In the genomic region with DNA sequence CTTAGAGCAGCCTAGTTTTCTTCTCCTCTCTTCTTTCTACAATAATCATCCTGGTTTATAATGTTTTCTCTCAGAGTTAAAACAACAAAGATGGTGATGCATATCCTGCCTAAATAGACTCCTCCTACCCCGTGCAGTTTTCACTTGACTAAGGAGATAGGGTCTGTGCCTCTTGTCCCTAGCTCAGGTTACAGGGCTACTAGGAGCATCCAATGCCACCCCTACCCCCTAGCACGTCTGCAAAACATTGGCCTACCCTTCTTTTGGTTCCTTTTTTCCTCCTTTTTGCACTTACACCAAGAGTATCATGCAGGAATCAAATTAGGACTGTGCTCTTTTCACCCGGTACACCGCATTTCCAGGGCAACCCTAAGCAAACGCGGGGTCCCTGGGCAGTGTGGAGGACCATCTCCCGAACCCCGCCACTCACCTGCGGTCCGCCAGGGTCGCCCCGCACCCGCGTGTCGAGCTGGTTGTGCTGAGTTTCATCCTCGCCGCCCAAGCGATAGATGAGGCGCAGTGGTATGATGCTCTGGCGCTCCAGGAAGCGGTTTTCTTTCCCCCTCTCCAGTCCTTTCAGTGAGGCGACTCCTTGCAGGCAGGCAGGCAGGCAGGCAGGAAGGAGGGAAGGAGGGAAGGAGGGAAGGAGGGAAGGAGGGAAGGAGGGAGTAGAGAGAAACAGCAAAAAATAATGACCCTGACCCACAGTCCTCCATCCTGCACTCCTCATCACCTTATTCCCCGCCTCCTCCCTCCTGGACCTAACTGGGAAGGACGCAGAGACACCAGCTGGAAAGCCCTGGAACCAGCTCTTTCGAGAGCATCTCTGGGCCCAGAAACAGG, we compare ENCODE assay signal across 8 mouse cellular contexts. TPM values are rescaled to one million over a fixed set of nuclear protein-coding genes. Genes with fewer than 3 reads are reported as not detected.
A peak's percentile ranks its signal among the peaks of the same experiment; 100 is the strongest.
DNase-seq lines count a peak whose midpoint lies in the region; ATAC-seq and TF ChIP-seq lines count a peak whose summit lies in the region.

No protein-coding gene starts in this region.

- ATAC-seq in limb, embryonic 14.5 days (ENCODE audit: low FRiP score, low read depth), result no peak

- no peaks in the 10 kb centered on the region for H3K4me1 ChIP-seq in lung, adult 2 months (ENCODE audit: control insufficient read depth, insufficient read depth, low read length)
- H3K4me1 ChIP-seq in cortical plate, adult 2 months (ENCODE audit: control insufficient read depth, insufficient read depth, low read length), result peaks cover 6% of the 10 kb centered on the region
- peaks cover 7% of the 10 kb centered on the region for H3K4me1 ChIP-seq in hindbrain, embryonic 10.5 days (replicated peaks)
- peaks cover 6% of the 10 kb centered on the region; the same call in 1 of the 2 replicates for H3K4me1 ChIP-seq in limb, embryonic 14.5 days (ENCODE audit: control insufficient read depth, insufficient read depth, low read length)

- H3K4me3 ChIP-seq in lung, adult 2 months (replicated peaks; ENCODE audit: extremely low read depth, low read depth, low read length), result peak overlapping the region; percentile 24
- H3K4me3 ChIP-seq in cortical plate, adult 2 months (ENCODE audit: insufficient read depth, low read length), result peak overlapping the region; percentile 79
- peak overlapping the region; percentile 74 for H3K4me3 ChIP-seq in hindbrain, embryonic 10.5 days
- peak overlapping the region; percentile 73 for H3K4me3 ChIP-seq in limb, embryonic 14.5 days (replicated peaks; ENCODE audit: low read length)

- no peak for TF ChIP-seq CTCF in lung, adult 2 months (IDR thresholded peaks at IDR 0.05; ENCODE audit: insufficient read depth, low read length)
- TF ChIP-seq CTCF in cortical plate, adult 2 months (IDR thresholded peaks at IDR 0.05; ENCODE audit: extremely low read depth, insufficient read depth, low read length), result no peak

- WGBS in lung, adult 2 months, result 4% methylated on average over 25 of the region's 25 CpGs
- 2% methylated on average over 25 of the region's 25 CpGs for WGBS in hindbrain, embryonic 10.5 days
- WGBS in limb, embryonic 14.5 days, result 2% methylated on average over 24 of the region's 25 CpGs

- peak overlapping the region; percentile 77 for H3K4me2 ChIP-seq in limb, embryonic 14.5 days (replicated peaks; ENCODE audit: low read depth, low read length, severe bottlenecking)

- no peaks in the 10 kb centered on the region for H3K9me3 ChIP-seq in hindbrain, embryonic 10.5 days
- no peaks in the 10 kb centered on the region for H3K9me3 ChIP-seq in limb, embryonic 14.5 days (ENCODE audit: control insufficient read depth, low read length)

- H3K27me3 ChIP-seq in hindbrain, embryonic 10.5 days (ENCODE audit: insufficient read depth, poor library complexity, severe bottlenecking), result peaks cover 19% of the 10 kb centered on the region; the same call in 1 of the 2 replicates
- H3K27me3 ChIP-seq in limb, embryonic 14.5 days (ENCODE audit: control insufficient read depth, insufficient read depth, low read length), result no peaks in the 10 kb centered on the region

- H3K36me3 ChIP-seq in hindbrain, embryonic 10.5 days, result no peaks in the 10 kb centered on the region
- H3K36me3 ChIP-seq in limb, embryonic 14.5 days (ENCODE audit: control insufficient read depth, insufficient read depth, low read length), result no peaks in the 10 kb centered on the region

- no peak for DNase-seq in lung, adult 2 months
- no peak for DNase-seq in lung, postnatal 10 days
- DNase-seq in hindbrain, embryonic 10.5 days (ENCODE audit: low spot score), result peak; percentile 46
- no peak for DNase-seq in limb, embryonic 14.5 days (ENCODE audit: low spot score)
- DNase-seq in right cerebral cortex, postnatal 14 days, result peak; percentile 53
- no peak for DNase-seq in urinary bladder, postnatal 10 days (ENCODE audit: low spot score)
- no peak for DNase-seq in adrenal gland, adult 2 months

- H3K9ac ChIP-seq in limb, embryonic 14.5 days (ENCODE audit: low read depth, low read length, severe bottlenecking), result peak overlapping the region; percentile 72

- TF ChIP-seq POLR2A in lung, adult 2 months (IDR thresholded peaks at IDR 0.05; ENCODE audit: borderline replicate concordance, extremely low read depth, low read depth, low read length), result no peak
- no peak for TF ChIP-seq POLR2A in cortical plate, adult 2 months (IDR thresholded peaks at IDR 0.05; ENCODE audit: extremely low read depth, insufficient read depth, low read length)
- TF ChIP-seq POLR2A in limb, embryonic 14.5 days (IDR thresholded peaks at IDR 0.05; ENCODE audit: borderline replicate concordance, extremely low read depth, insufficient read depth, insufficient read length), result no peak

- peak overlapping the region; percentile 41; the same call in 1 of the 2 replicates for H3K27ac ChIP-seq in cortical plate, adult 2 months (ENCODE audit: insufficient read depth, low read length)
- H3K27ac ChIP-seq in hindbrain, embryonic 10.5 days, result peak overlapping the region; percentile 87
- H3K27ac ChIP-seq in limb, embryonic 14.5 days (replicated peaks; ENCODE audit: low read depth, low read length), result no peak overlapping the region

RNA-seq across cellular contexts. Expression of gene Adam22, which starts 1.0 kb away (rescaled TPM):
- 3.1 and 3.2 TPM in 2 replicates for polyA plus RNA-seq in lung, adult 2 months (2012; rRNA removed)
- 83.4 and 87.6 TPM in 2 replicates for polyA plus RNA-seq in cortical plate, adult 2 months (2012; rRNA removed)
- 6.9 and 10.6 TPM in 2 replicates for polyA plus RNA-seq in hindbrain, embryonic 10.5 days (2016; fragmentation: Nextera tagmentation; extraction: Ambion mirVana)
- 8.6 and 9.2 TPM in 2 replicates for polyA plus RNA-seq in limb, embryonic 14.5 days (2012; rRNA removed)
- 14.3 and 18.8 TPM in 2 replicates for polyA plus RNA-seq in limb, embryonic 14.5 days (2014; fragmentation: Nextera tagmentation; extraction: Ambion mirVana)
- total RNA-seq in adrenal gland, adult 2 months (2021), result 1 to 10 TPM; 2.5 to 3.9 TPM
- 0.37 and 0.95 TPM in 2 replicates for polyA plus RNA-seq in adrenal gland, adult 2 months (2012; rRNA removed)

RNA-seq across cellular contexts. Expression of gene Dbf4, which starts 55.5 kb away (rescaled TPM):
- 1.8 TPM in 2 replicates for polyA plus RNA-seq in lung, adult 2 months (2012; rRNA removed)
- polyA plus RNA-seq in cortical plate, adult 2 months (2012; rRNA removed), result 2.4 and 2.5 TPM in 2 replicates
- 44.8 and 60.7 TPM in 2 replicates for polyA plus RNA-seq in hindbrain, embryonic 10.5 days (2016; fragmentation: Nextera tagmentation; extraction: Ambion mirVana)
- polyA plus RNA-seq in limb, embryonic 14.5 days (2012; rRNA removed), result 29.5 and 38.7 TPM in 2 replicates
- polyA plus RNA-seq in limb, embryonic 14.5 days (2014; fragmentation: Nextera tagmentation; extraction: Ambion mirVana), result 39.1 and 39.4 TPM in 2 replicates
- 1 to 10 TPM; 5.7 to 6.2 TPM for total RNA-seq in adrenal gland, adult 2 months (2021)
- 2.1 TPM in 2 replicates for polyA plus RNA-seq in adrenal gland, adult 2 months (2012; rRNA removed)

RNA-seq across cellular contexts. Expression of gene Slc25a40, which starts 55.7 kb away (rescaled TPM):
- 1.5 and 2.2 TPM in 2 replicates for polyA plus RNA-seq in lung, adult 2 months (2012; rRNA removed)
- polyA plus RNA-seq in cortical plate, adult 2 months (2012; rRNA removed), result 11.2 and 12.3 TPM in 2 replicates
- 6.7 and 9.3 TPM in 2 replicates for polyA plus RNA-seq in hindbrain, embryonic 10.5 days (2016; fragmentation: Nextera tagmentation; extraction: Ambion mirVana)
- polyA plus RNA-seq in limb, embryonic 14.5 days (2012; rRNA removed), result 19.3 and 20.2 TPM in 2 replicates
- 15.8 and 17.1 TPM in 2 replicates for polyA plus RNA-seq in limb, embryonic 14.5 days (2014; fragmentation: Nextera tagmentation; extraction: Ambion mirVana)
- total RNA-seq in adrenal gland, adult 2 months (2021), result 10 to 100 TPM in 1 of 2 experiments, 1 to 10 TPM in 1; 8.9 to 11.3 TPM
- polyA plus RNA-seq in adrenal gland, adult 2 months (2012; rRNA removed), result 1.7 and 1.8 TPM in 2 replicates

Comparison
In these comparisons a context has a peak if more than half of its experiments do, and no peak if none do; other contexts are left out.
1. DNase-seq: peak in hindbrain, embryonic 10.5 days (single experiment) and right cerebral cortex, postnatal 14 days (single experiment); none in lung, adult 2 months (single experiment), lung, postnatal 10 days (single experiment), limb, embryonic 14.5 days (single experiment), urinary bladder, postnatal 10 days (single experiment) and adrenal gland, adult 2 months (single experiment).
2. H3K4me3 ChIP-seq: peak in every context shown above with its lines; median percentile 79 in cortical plate, adult 2 months; 74 in hindbrain, embryonic 10.5 days; 73 in limb, embryonic 14.5 days; 24 in lung, adult 2 months.